Mouse (Mus musculus): ENCODE results near the gene Zfp800. TPM values are rescaled to one million over a fixed set of nuclear protein-coding genes. Genes with fewer than 3 reads are reported as not detected.

Zfp800 gene
- polyA plus RNA-seq, 1 experiment from 2014 or later = 23.2 TPM

- Histone ChIP-seq H3K4me1 (ENCODE audit: control insufficient read depth, insufficient read depth, low read length) (no peaks in the 10 kb centered on the region), H3K27me3 (replicated peaks; ENCODE audit: control insufficient read depth, insufficient read depth, low read length) (no peaks in the 10 kb centered on the region), H3K27ac (ENCODE audit: low read length) (no peak overlapping the region), H3K4me2 (ENCODE audit: low read depth, low read length) (no peak overlapping the region), H3K9ac (ENCODE audit: low read depth, low read length) (no peak overlapping the region), H3K4me3 (ENCODE audit: low read length) (no peak overlapping the region), H3K36me3 (ENCODE audit: control insufficient read depth, insufficient read depth, low read length) (no peaks in the 10 kb centered on the region), H3K9me3 (ENCODE audit: control insufficient read depth, low read length) (no peaks in the 10 kb centered on the region)
- ATAC-seq = no peak
- 95% methylated on average over 9 of the region's 9 CpGs for WGBS
These were observed 30.2 kb downstream of the Zfp800 start for GRCm38 (mm10) chr6:28367575-28367974.

DNA sequence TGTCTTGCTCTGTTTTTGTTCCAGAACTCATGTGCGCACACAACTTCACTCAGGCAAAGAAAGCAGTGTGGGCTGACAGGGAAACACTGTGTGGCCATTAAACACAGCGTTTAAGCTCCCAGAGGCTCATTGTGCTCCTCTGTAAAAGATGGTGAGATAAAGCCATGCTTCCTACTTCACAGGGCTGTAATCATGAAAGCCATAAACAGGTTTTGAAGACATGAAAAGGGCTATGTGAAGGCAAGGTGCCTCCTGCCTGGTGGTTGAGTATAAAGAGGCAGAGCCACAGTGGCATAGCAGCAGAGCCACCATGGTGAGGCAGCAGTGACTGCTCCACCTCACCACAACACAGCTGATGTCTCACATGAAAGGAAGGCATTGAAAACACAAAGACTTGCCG is 46.7 kb downstream of the Zfp800 start:
- Histone ChIP-seq H3K4me1 (ENCODE audit: control insufficient read depth, insufficient read depth, low read length) (no peaks in the 10 kb centered on the region), H3K4me3 (ENCODE audit: low read length) (no peak overlapping the region), H3K36me3 (ENCODE audit: control insufficient read depth, insufficient read depth, low read length) (no peaks in the 10 kb centered on the region), H3K4me2 (ENCODE audit: low read depth, low read length) (no peak overlapping the region), H3K9ac (ENCODE audit: low read depth, low read length) (no peak overlapping the region), H3K27ac (ENCODE audit: low read length) (no peak overlapping the region), H3K27me3 (replicated peaks; ENCODE audit: control insufficient read depth, insufficient read depth, low read length) (no peaks in the 10 kb centered on the region), H3K9me3 (ENCODE audit: control insufficient read depth, low read length) (no peaks in the 10 kb centered on the region)
- 69% methylated on average over 3 of the region's 3 CpGs for WGBS
- ATAC-seq = no peak

DNA sequence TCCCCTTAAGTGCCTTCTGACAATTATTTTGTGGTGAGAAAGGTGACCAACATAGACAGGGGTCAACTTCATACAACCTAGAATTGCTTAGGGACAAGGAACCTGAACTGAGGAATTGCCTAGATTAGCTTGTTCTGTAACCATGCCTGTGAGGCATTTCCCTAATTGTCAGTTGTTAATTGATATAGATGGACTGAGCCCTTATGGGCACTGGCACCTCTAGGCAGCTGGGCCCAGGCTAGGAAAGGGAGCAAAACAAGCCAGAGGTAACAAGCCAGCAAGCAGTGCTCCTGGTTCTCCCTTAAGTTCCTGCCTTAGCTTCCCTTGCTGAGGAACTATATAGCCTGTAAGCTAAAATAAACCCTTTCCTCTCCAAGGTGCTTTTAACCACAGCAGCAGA is 52.1 kb downstream of the Zfp800 start:
- no peak for ATAC-seq
- no peaks in the 10 kb centered on the region for H3K4me1 ChIP-seq (ENCODE audit: control insufficient read depth, insufficient read depth, low read length)
- no peak overlapping the region for H3K27ac ChIP-seq (ENCODE audit: low read length)
- H3K36me3 ChIP-seq (ENCODE audit: control insufficient read depth, insufficient read depth, low read length) = no peaks in the 10 kb centered on the region
- H3K4me3 ChIP-seq (ENCODE audit: low read length) = no peak overlapping the region
- no peaks in the 10 kb centered on the region for H3K9me3 ChIP-seq (ENCODE audit: control insufficient read depth, low read length)
- no peaks in the 10 kb centered on the region; the same call in 1 of the 2 replicates for H3K27me3 ChIP-seq (replicated peaks; ENCODE audit: control insufficient read depth, insufficient read depth, low read length)
- no peak overlapping the region for H3K4me2 ChIP-seq (ENCODE audit: low read depth, low read length)
- H3K9ac ChIP-seq (ENCODE audit: low read depth, low read length) = no peak overlapping the region

DNA sequence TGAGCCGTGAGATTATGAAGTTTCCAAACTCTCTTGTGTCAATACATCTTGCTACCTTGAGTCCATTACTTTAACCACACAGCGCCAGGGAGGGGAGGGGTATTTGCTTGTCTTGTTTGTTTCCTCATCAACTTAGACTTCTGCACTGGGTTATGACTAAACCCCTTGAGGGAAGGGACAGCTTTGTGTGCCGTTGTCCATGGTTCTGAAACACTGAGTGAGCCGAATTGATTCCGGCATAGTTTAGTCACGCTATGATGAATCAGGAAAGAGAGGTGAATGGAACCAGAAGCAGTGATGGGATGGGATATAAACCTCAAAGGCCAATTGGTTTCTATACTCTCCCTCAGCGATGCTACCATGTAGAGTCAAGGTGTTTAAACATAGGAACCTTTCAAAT is 52.6 kb downstream of the Zfp800 start:
- Histone ChIP-seq H3K4me1 (ENCODE audit: control insufficient read depth, insufficient read depth, low read length) (no peaks in the 10 kb centered on the region), H3K27me3 (replicated peaks; ENCODE audit: control insufficient read depth, insufficient read depth, low read length) (no peaks in the 10 kb centered on the region; the same call in 1 of the 2 replicates), H3K4me2 (ENCODE audit: low read depth, low read length) (no peak overlapping the region), H3K9me3 (ENCODE audit: control insufficient read depth, low read length) (no peaks in the 10 kb centered on the region), H3K36me3 (ENCODE audit: control insufficient read depth, insufficient read depth, low read length) (no peaks in the 10 kb centered on the region), H3K27ac (ENCODE audit: low read length) (no peak overlapping the region), H3K4me3 (ENCODE audit: low read length) (no peak overlapping the region), H3K9ac (ENCODE audit: low read depth, low read length) (no peak overlapping the region)
- WGBS = 44% methylated on average over 7 of the region's 7 CpGs
- ATAC-seq = no peak

DNA sequence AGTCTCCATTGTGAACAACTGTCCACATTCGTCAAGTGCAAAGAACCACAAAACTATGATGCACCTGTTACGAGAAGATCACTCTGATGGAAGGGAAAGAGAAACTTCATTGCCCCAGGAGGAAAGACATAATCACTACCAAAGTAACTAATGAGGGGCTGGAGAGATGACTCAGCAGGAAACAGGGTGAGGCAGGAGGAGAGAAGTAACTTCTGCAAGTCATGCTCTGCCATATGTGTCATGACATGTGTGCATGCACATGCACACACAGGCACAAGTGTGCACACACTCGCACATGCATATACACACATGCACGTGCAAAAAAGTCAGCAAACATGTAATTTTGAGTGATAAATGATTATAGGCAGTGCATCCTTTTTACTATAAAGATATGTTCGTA is 54.9 kb downstream of the Zfp800 start:
- Histone ChIP-seq H3K4me3 (ENCODE audit: low read length) (no peak overlapping the region), H3K36me3 (ENCODE audit: control insufficient read depth, insufficient read depth, low read length) (no peaks in the 10 kb centered on the region), H3K9me3 (ENCODE audit: control insufficient read depth, low read length) (no peaks in the 10 kb centered on the region), H3K27me3 (replicated peaks; ENCODE audit: control insufficient read depth, insufficient read depth, low read length) (no peaks in the 10 kb centered on the region; the same call in 1 of the 2 replicates), H3K4me1 (ENCODE audit: control insufficient read depth, insufficient read depth, low read length) (no peaks in the 10 kb centered on the region), H3K27ac (ENCODE audit: low read length) (no peak overlapping the region), H3K9ac (ENCODE audit: low read depth, low read length) (no peak overlapping the region), H3K4me2 (ENCODE audit: low read depth, low read length) (no peak overlapping the region)
- ATAC-seq = no peak
- WGBS = 76% methylated on average over 5 of the region's 5 CpGs

DNA sequence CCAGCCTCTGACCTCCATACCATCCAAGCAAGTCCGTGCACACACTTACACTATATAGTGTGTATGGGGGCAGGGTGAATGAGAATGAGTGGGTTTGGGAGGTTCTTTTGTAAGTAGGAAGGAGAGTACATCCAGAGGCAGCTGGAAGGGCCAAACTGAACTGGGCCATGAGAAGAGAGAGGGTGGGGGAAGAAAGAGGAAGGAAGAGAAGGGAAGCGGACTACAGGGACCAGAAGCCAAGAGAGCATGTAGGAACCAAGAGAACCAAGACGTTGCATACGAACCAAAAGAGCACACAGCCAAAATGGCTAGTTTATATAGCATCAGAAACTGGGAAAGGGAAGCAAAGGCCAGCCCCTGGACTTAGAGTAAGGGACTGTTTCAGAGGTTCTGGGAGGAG is 56.6 kb downstream of the Zfp800 start:
- no peaks in the 10 kb centered on the region for H3K4me1 ChIP-seq (ENCODE audit: control insufficient read depth, insufficient read depth, low read length)
- H3K9ac ChIP-seq (ENCODE audit: low read depth, low read length) = no peak overlapping the region
- no peak for ATAC-seq
- H3K9me3 ChIP-seq (ENCODE audit: control insufficient read depth, low read length) = no peaks in the 10 kb centered on the region
- H3K4me2 ChIP-seq (ENCODE audit: low read depth, low read length) = no peak overlapping the region
- 89% methylated on average over 4 of the region's 4 CpGs for WGBS
- H3K36me3 ChIP-seq (ENCODE audit: control insufficient read depth, insufficient read depth, low read length) = no peaks in the 10 kb centered on the region
- no peaks in the 10 kb centered on the region; the same call in 1 of the 2 replicates for H3K27me3 ChIP-seq (replicated peaks; ENCODE audit: control insufficient read depth, insufficient read depth, low read length)
- H3K27ac ChIP-seq (ENCODE audit: low read length) = no peak overlapping the region
- no peak overlapping the region for H3K4me3 ChIP-seq (ENCODE audit: low read length)

DNA sequence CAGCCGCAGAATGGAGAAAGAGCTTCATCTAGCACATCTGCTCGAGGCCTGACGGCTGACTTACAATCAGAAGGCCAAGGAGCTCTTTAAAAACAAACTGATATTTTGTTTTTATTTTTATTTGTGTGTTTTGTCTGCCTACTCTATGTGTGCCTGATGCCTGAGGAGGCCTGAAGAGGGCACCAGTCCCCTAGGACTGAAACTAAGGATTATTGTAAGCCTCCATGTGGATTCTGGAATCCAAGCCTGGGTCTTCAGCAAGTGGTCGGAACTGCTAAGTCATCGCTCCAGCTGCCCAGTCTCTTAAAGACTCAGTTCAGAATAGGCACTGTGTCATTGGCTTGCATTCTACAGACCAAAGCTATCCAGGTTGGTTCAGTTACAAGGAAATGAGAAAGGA is 58.4 kb downstream of the Zfp800 start:
- Histone ChIP-seq H3K27ac (ENCODE audit: low read length) (no peak overlapping the region), H3K9me3 (ENCODE audit: control insufficient read depth, low read length) (no peaks in the 10 kb centered on the region), H3K4me2 (ENCODE audit: low read depth, low read length) (no peak overlapping the region), H3K4me3 (ENCODE audit: low read length) (no peak overlapping the region), H3K4me1 (ENCODE audit: control insufficient read depth, insufficient read depth, low read length) (no peaks in the 10 kb centered on the region), H3K36me3 (ENCODE audit: control insufficient read depth, insufficient read depth, low read length) (no peaks in the 10 kb centered on the region), H3K27me3 (replicated peaks; ENCODE audit: control insufficient read depth, insufficient read depth, low read length) (no peaks in the 10 kb centered on the region; the same call in 1 of the 2 replicates), H3K9ac (ENCODE audit: low read depth, low read length) (no peak overlapping the region)
- no peak for ATAC-seq
- 84% methylated on average over 5 of the region's 5 CpGs for WGBS

GRCm38 (mm10) chr6:28333696-28334095 is 64.1 kb downstream of the Zfp800 start:
- 77% methylated on average over 5 of the region's 5 CpGs for WGBS
- no peak overlapping the region for H3K4me2 ChIP-seq (ENCODE audit: low read depth, low read length)
- H3K27ac ChIP-seq (ENCODE audit: low read length) = no peak overlapping the region
- H3K27me3 ChIP-seq (replicated peaks; ENCODE audit: control insufficient read depth, insufficient read depth, low read length) = no peaks in the 10 kb centered on the region
- H3K9me3 ChIP-seq (ENCODE audit: control insufficient read depth, low read length) = no peaks in the 10 kb centered on the region
- no peaks in the 10 kb centered on the region for H3K4me1 ChIP-seq (ENCODE audit: control insufficient read depth, insufficient read depth, low read length)
- no peak for ATAC-seq
- H3K36me3 ChIP-seq (ENCODE audit: control insufficient read depth, insufficient read depth, low read length) = no peaks in the 10 kb centered on the region
- no peak overlapping the region for H3K9ac ChIP-seq (ENCODE audit: low read depth, low read length)
- no peak overlapping the region for H3K4me3 ChIP-seq (ENCODE audit: low read length)

DNA sequence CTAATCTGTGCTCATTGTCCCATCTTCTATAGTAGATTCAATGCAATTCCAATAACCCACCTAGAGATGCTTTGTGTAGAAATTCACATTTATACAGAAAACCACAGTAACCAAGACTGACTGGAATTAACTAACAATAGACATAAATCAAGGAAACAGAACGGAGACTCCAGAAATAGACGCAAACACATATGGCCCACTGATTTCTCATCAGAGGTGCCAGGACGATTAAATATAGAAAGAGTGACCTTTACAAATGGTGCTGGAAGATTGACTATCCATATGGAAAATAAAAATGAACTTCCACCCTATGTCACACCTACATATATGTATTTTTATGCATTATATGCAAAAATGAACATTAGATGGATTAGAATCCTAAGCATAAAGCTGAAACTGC is 65.3 kb downstream of the Zfp800 start:
- Histone ChIP-seq H3K27ac (ENCODE audit: low read length) (no peak overlapping the region), H3K9me3 (ENCODE audit: control insufficient read depth, low read length) (no peaks in the 10 kb centered on the region), H3K36me3 (ENCODE audit: control insufficient read depth, insufficient read depth, low read length) (no peaks in the 10 kb centered on the region), H3K27me3 (replicated peaks; ENCODE audit: control insufficient read depth, insufficient read depth, low read length) (no peaks in the 10 kb centered on the region), H3K4me1 (ENCODE audit: control insufficient read depth, insufficient read depth, low read length) (no peaks in the 10 kb centered on the region), H3K4me2 (ENCODE audit: low read depth, low read length) (no peak overlapping the region), H3K9ac (ENCODE audit: low read depth, low read length) (no peak overlapping the region), H3K4me3 (ENCODE audit: low read length) (no peak overlapping the region)
- ATAC-seq = no peak
- WGBS = 87% methylated on average over 3 of the region's 3 CpGs

DNA sequence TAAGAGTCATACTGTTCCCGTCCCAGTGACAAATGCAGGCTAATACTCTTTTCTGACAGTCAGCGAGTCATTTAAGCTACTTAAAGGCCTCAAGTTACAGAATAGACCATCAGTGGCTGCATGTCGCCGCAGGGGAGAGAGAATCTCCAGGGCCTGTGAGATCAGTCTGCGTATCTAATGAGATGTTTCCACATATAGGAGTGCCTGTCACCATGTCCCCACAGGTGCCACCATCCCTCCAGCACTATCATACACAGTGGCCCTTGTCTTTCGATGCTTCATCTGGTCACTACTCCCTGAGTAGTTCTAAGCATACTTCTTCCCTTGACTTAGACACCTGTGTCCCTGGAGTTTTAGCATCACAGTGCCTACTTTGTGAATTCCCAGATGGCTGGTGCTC is 68.0 kb downstream of the Zfp800 start:
- Histone ChIP-seq H3K9me3 (ENCODE audit: control insufficient read depth, low read length) (no peaks in the 10 kb centered on the region), H3K4me3 (ENCODE audit: low read length) (no peak overlapping the region), H3K4me1 (ENCODE audit: control insufficient read depth, insufficient read depth, low read length) (no peaks in the 10 kb centered on the region), H3K36me3 (ENCODE audit: control insufficient read depth, insufficient read depth, low read length) (no peaks in the 10 kb centered on the region), H3K9ac (ENCODE audit: low read depth, low read length) (no peak overlapping the region), H3K27me3 (replicated peaks; ENCODE audit: control insufficient read depth, insufficient read depth, low read length) (no peaks in the 10 kb centered on the region), H3K27ac (ENCODE audit: low read length) (no peak overlapping the region), H3K4me2 (ENCODE audit: low read depth, low read length) (no peak overlapping the region)
- 61% methylated on average over 6 of the region's 6 CpGs for WGBS
- no peak for ATAC-seq
